Mouse (Mus musculus): ENCODE results near the gene Abhd17c. TPM values are rescaled to one million over a fixed set of nuclear protein-coding genes. Genes with fewer than 3 reads are reported as not detected.

Gene Abhd17c
- polyA plus RNA-seq, 1 experiment from 2014 or later: 34.1 TPM

DNA sequence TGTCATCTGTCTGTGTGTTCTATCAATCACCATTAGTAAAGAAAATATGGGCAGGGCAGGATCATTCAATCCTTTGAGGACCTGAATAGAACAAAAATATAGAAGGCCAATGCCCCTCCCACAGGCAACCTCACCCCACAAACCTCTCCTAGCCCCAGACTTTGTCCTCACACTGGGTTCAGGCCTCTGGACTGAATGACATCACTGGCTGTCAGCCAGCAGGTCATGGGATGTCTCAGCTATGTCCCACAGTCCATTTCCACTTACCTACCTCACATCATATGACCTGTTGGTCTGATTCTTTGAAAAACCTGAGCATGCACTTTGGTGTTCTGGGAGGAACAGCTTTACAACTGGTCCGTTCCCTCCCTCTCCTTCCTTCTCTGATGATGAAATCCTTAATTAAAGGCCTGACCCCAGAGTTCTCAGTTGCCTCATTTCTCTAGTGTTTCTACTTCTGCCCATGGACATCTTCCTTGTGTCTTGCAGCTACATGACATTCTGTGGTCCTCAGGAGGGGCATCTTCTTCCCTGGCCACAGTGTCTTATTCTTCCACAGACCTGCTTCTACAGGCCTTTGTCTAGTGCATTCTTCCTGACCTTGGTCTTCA lies 19.6 kb upstream of the Abhd17c start:
- no peak for ATAC-seq (ENCODE audit: insufficient number of reproducible peaks, low FRiP score, low TSS enrichment, low read depth)
- Histone ChIP-seq H3K27me3 (no peaks in the 10 kb centered on the region), H3K4me2 (no peak overlapping the region), H3K27ac (no peak overlapping the region), H3K4me3 (no peak overlapping the region), H3K4me1 (no peaks in the 10 kb centered on the region), H3K9ac (no peak overlapping the region), H3K36me3 (no peaks in the 10 kb centered on the region), H3K9me3 (no peaks in the 10 kb centered on the region)
- WGBS: 73% methylated on average over 1 of the region's 1 CpGs

DNA sequence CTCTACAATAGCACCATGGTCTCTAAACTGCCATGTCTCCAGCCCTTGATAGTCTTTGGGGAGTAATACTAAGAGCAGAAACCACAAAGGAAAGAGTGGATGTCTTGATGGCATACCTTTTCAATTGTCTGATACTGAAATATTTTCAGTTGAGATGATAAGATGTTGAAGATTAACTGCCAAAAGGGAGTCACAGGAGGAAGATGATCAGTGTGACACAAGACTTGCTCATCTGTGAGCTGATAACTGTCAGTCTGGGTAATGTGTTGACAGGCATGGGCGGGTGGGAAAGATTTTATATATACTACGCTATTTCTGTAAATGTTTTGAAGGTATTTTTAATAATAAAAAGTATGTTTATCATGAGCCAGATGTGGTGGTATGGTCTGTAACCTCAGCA lies 16.7 kb upstream of the Abhd17c start:
- H3K4me2 ChIP-seq: no peak overlapping the region
- no peak overlapping the region for H3K9ac ChIP-seq
- no peak overlapping the region for H3K27ac ChIP-seq
- 83% methylated on average over 2 of the region's 2 CpGs for WGBS
- ATAC-seq (ENCODE audit: insufficient number of reproducible peaks, low FRiP score, low TSS enrichment, low read depth): no peak
- H3K27me3 ChIP-seq: no peaks in the 10 kb centered on the region
- no peak overlapping the region for H3K4me3 ChIP-seq
- no peaks in the 10 kb centered on the region for H3K36me3 ChIP-seq
- no peaks in the 10 kb centered on the region for H3K4me1 ChIP-seq
- no peaks in the 10 kb centered on the region for H3K9me3 ChIP-seq

DNA sequence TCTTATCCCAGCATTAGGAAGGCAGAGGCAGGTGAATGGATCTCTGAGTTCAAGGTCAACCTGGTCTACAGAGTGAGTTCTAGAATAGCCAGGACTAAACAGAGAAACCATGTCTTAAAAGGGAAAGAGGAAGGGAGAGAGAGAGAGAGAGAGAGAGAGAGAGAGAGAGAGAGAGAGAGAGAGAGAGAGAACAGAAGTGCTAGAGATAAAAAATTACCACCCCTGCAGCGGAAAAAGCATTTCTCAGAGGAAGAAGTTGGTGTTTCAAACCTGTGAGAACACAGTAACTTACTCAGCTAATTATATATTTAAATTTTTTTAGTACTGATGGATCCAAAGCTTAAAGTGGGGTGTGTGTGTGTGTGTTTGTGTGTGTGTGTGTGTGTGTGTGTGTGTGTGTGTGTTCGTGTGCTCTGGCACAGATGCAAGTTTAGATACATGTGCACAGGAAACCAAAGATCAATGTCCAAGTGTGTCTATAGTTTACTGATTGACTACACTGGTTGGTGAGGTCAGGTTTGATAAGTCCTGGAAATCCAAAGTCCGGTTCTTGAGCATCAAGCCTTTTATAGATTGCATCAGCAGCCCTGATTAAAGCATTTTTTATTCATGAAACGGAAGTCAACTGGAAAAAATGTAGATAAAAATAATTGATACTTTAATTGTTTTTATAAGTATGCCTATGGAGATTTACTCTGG lies 15.2 kb upstream of the Abhd17c start:
- no peak overlapping the region for H3K4me2 ChIP-seq
- H3K9me3 ChIP-seq: no peaks in the 10 kb centered on the region
- no peak overlapping the region for H3K9ac ChIP-seq
- no peak for ATAC-seq (ENCODE audit: insufficient number of reproducible peaks, low FRiP score, low TSS enrichment, low read depth)
- no peak overlapping the region for H3K27ac ChIP-seq
- H3K4me1 ChIP-seq: no peaks in the 10 kb centered on the region
- no peaks in the 10 kb centered on the region for H3K36me3 ChIP-seq
- H3K27me3 ChIP-seq: no peaks in the 10 kb centered on the region
- H3K4me3 ChIP-seq: no peak overlapping the region
- WGBS: 70% methylated on average over 4 of the region's 4 CpGs

DNA sequence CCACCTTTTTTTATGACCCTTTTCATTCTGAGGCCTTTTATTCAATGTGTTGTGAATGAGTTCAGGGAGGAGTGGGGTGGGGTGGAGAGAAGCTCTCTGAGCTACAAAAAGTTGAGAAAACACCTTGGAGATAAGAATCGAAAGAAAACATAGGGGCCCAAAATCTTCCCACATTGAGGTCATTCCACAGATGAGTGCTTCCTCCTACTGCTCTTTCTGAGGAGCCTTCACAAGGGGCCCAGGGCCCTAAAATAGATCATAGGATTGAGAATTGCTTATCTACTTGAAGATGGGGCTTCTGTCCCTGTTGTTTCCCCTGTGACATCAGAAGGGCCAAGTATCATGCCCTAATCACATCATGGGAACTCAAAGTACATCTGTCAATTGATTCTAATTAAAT lies 14.3 kb upstream of the Abhd17c start:
- Histone ChIP-seq H3K36me3 (no peaks in the 10 kb centered on the region), H3K9me3 (no peaks in the 10 kb centered on the region), H3K27me3 (no peaks in the 10 kb centered on the region), H3K4me2 (no peak overlapping the region), H3K4me1 (no peaks in the 10 kb centered on the region), H3K27ac (no peak overlapping the region), H3K4me3 (no peak overlapping the region), H3K9ac (no peak overlapping the region)
- WGBS: 89% methylated on average over 1 of the region's 1 CpGs
- no peak for ATAC-seq (ENCODE audit: insufficient number of reproducible peaks, low FRiP score, low TSS enrichment, low read depth)

DNA sequence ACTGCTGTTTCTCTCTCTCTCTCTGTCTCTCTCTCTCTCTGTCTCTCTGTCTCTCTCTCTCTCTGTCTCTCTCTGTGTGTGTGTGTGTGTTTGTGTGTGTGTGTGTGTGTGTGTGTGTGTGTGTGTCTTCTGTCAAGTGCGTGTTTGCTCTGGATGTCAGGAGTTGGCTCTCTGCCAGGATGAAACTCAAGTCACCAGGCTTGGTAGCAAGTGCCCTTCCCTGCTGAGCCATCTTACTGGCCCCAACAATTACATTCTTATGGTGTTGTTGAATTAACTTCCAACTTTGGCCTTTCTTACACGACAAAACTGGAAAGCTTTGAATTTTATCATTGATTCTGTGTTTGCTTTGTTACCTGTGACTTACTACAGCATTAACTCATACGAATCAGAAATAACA lies 13.6 kb upstream of the Abhd17c start:
- no peaks in the 10 kb centered on the region for H3K9me3 ChIP-seq
- no peaks in the 10 kb centered on the region for H3K4me1 ChIP-seq
- no peaks in the 10 kb centered on the region for H3K27me3 ChIP-seq
- no peak overlapping the region for H3K4me3 ChIP-seq
- 61% methylated on average over 3 of the region's 3 CpGs for WGBS
- H3K9ac ChIP-seq: no peak overlapping the region
- no peaks in the 10 kb centered on the region for H3K36me3 ChIP-seq
- H3K4me2 ChIP-seq: no peak overlapping the region
- no peak for ATAC-seq (ENCODE audit: insufficient number of reproducible peaks, low FRiP score, low TSS enrichment, low read depth)
- H3K27ac ChIP-seq: no peak overlapping the region

DNA sequence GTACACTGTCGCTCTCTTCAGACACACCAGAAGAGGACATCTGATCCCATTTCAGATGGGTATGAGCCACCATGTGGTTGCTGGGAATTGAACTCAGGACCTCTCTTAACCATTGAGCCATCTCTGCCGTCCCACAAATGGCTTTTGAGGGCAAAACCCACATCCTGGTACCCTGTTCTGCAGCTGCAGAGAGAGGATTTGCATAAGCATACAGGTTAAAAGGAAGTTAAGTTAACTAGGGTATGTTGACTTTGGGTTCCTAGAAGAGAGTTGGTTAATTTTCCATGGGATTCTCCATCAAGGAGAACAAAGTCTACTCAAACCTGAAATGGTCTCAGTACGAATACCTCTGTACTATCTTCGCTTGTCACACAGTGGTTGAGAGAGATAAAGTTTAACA lies 13.2 kb upstream of the Abhd17c start:
- no peaks in the 10 kb centered on the region for H3K36me3 ChIP-seq
- 88% methylated on average over 4 of the region's 4 CpGs for WGBS

DNA sequence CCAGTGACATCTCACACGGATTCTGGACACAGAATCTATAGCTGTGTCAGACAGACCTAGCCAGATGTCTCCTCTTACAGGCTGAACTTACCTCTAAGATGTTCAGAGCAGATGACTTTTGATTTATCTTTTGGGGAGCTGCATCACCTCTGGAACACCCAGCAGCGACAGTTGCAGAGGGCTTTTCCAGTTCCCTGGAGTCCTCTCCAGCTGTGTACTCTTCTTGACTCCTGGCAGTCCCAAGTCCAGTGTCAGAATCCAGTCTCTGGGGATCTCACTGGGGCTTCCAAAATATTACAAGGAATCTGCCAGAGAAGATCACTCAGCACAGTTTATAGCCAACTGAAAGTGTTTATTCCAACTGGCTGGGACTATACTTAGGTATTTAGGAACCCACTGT lies 12.7 kb upstream of the Abhd17c start:
- no peak for ATAC-seq (ENCODE audit: insufficient number of reproducible peaks, low FRiP score, low TSS enrichment, low read depth)
- Histone ChIP-seq H3K27ac (no peak overlapping the region), H3K27me3 (no peaks in the 10 kb centered on the region), H3K9me3 (no peaks in the 10 kb centered on the region), H3K36me3 (no peaks in the 10 kb centered on the region), H3K4me2 (no peak overlapping the region), H3K4me3 (no peak overlapping the region), H3K9ac (no peak overlapping the region), H3K4me1 (no peaks in the 10 kb centered on the region)
- 53% methylated on average over 2 of the region's 2 CpGs for WGBS

More for the DNA sequence above, 13.2 kb upstream of the Abhd17c start:
- Histone ChIP-seq H3K4me2 (no peak overlapping the region), H3K4me3 (no peak overlapping the region), H3K9me3 (no peaks in the 10 kb centered on the region), H3K27ac (no peak overlapping the region), H3K4me1 (no peaks in the 10 kb centered on the region), H3K9ac (no peak overlapping the region), H3K27me3 (no peaks in the 10 kb centered on the region)
- no peak for ATAC-seq (ENCODE audit: insufficient number of reproducible peaks, low FRiP score, low TSS enrichment, low read depth)

DNA sequence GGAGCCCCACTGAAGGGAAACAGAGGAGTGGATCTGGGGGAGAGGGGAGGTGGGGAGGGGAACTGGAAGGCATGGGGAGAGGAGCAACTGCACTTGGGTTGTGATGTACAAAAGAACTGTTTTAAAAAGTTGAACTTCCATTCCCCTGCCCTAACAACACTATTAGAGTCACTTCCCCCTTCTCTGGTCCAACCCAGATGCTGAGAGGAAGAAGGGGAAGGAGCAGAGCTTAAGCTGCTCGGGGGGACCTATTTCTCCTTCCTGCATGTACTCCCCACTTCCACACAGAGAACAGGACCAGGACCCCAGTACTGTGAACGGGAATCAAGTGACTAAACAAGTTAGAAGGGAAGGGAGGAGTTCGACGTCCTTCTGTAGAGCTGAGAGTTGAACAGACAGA lies 11.9 kb upstream of the Abhd17c start:
- Histone ChIP-seq H3K27me3 (no peaks in the 10 kb centered on the region), H3K4me2 (no peak overlapping the region), H3K36me3 (no peaks in the 10 kb centered on the region), H3K9ac (no peak overlapping the region), H3K27ac (no peak overlapping the region), H3K4me3 (no peak overlapping the region), H3K9me3 (no peaks in the 10 kb centered on the region), H3K4me1 (no peaks in the 10 kb centered on the region)
- no peak for ATAC-seq (ENCODE audit: insufficient number of reproducible peaks, low FRiP score, low TSS enrichment, low read depth)
- WGBS: 64% methylated on average over 4 of the region's 4 CpGs

DNA sequence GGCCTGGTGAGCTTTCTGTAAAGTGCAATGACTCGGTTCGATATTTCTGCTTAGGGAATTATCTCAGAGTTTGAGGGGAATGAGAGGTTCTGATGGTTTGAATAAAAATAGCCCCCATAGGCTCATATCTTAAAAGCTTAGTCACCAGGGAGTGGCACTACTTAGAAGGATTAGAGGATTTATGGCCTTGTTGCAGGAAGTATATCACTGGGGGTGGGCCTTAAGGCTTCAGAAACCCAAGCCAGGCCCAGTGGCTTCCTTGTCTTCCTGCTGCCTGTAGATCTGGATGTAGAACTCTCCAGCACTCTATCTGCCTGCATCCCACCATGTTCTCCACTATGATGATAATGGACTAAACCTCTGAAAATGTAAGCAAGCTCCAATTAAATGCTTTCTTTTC lies 7.7 kb upstream of the Abhd17c start:
- Histone ChIP-seq H3K27ac (no peak overlapping the region), H3K4me2 (no peak overlapping the region), H3K9me3 (no peaks in the 10 kb centered on the region), H3K27me3 (no peaks in the 10 kb centered on the region), H3K4me3 (no peak overlapping the region), H3K9ac (no peak overlapping the region), H3K36me3 (no peaks in the 10 kb centered on the region), H3K4me1 (no peaks in the 10 kb centered on the region)
- ATAC-seq (ENCODE audit: insufficient number of reproducible peaks, low FRiP score, low TSS enrichment, low read depth): no peak
- WGBS: 71% methylated on average over 2 of the region's 2 CpGs

DNA sequence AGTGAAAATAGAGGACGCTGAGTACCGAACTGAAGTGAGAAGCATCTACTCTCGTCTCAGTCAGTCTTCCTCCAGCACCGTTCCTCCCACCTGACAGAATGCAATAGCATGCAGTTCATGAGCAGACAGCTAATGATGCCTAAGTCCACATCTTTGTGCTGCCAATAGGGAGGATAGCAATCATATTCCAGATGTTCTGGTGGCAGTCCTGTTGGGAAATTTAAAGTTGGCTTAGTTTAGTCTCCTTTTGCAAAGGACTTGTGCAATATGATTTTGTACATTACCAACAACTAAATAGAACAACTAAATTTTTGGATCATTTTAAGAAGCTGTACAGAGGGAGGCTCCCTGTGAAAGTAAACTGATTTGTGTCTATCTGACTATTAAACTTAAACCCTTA lies 2.1 kb upstream of the Abhd17c start:
- no peaks in the 10 kb centered on the region for H3K27me3 ChIP-seq
- no peak overlapping the region for H3K27ac ChIP-seq
- ATAC-seq (ENCODE audit: insufficient number of reproducible peaks, low FRiP score, low TSS enrichment, low read depth): no peak
- H3K9me3 ChIP-seq: no peaks in the 10 kb centered on the region
- no peak overlapping the region for H3K4me2 ChIP-seq
- no peak overlapping the region for H3K4me3 ChIP-seq
- H3K36me3 ChIP-seq: no peaks in the 10 kb centered on the region
- no peak overlapping the region for H3K9ac ChIP-seq
- WGBS: 87% methylated on average over 4 of the region's 4 CpGs
- H3K4me1 ChIP-seq: peaks cover 14% of the 10 kb centered on the region; the same call in 1 of the 2 replicates

DNA sequence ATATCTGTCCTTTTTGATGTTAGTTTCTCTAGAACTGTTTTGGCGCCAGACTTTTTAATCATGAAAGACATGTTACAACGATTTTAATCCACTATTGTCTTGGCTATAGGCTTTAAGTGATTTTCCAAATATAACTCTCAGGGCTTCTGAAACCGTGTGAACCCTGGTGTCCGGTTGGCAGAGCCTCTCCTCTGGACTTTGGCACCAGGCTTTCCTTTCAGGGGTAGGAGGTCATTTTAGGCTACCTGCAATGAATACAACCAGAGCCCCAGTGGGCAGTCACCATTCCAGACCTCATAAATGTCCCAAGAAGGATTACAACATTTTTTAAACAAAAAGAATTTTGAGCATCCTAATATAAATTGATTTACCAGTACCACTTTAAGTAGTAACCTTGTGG lies 1.1 kb upstream of the Abhd17c start:
- Histone ChIP-seq H3K36me3 (0 out of 2 replicates have a peak, but pooled peaks cover 6% of the 10 kb centered on the region), H3K4me1 (peaks cover 14% of the 10 kb centered on the region; the same call in 1 of the 2 replicates), H3K27me3 (no peaks in the 10 kb centered on the region), H3K9me3 (no peaks in the 10 kb centered on the region), H3K4me2 (no peak overlapping the region), H3K4me3 (no peak overlapping the region), H3K9ac (no peak overlapping the region), H3K27ac (no peak overlapping the region)
- 74% methylated on average over 4 of the region's 4 CpGs for WGBS
- no peak for ATAC-seq (ENCODE audit: insufficient number of reproducible peaks, low FRiP score, low TSS enrichment, low read depth)

DNA sequence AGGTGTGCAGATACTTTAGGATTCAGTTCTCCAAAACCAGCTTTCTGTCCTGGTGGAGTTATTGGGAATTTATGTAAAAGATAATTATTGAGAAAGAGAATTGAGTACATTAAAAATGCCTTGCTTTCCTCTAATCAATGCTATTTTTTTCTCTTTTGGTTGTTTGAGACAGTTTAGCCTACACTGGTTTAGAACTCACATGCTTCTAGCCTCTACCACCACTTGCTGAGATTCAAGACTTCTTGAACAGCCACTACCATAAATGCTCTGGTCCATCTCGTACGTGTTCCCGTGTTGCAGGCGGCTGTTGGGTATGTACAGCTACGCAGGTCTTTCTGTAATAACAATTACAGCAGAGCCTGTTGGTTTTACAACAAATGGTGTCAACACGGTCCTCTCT lies 681 bp upstream of the Abhd17c start:
- Histone ChIP-seq H3K4me3 (peak overlapping the region; percentile 92), H3K9ac (no peak overlapping the region), H3K36me3 (0 out of 2 replicates have a peak, but pooled peaks cover 6% of the 10 kb centered on the region), H3K9me3 (no peaks in the 10 kb centered on the region), H3K4me1 (peaks cover 14% of the 10 kb centered on the region; the same call in 1 of the 2 replicates), H3K4me2 (peak overlapping the region; percentile 87), H3K27me3 (no peaks in the 10 kb centered on the region), H3K27ac (no peak overlapping the region)
- 43% methylated on average over 6 of the region's 6 CpGs for WGBS
- ATAC-seq (ENCODE audit: insufficient number of reproducible peaks, low FRiP score, low TSS enrichment, low read depth): no peak
